Mouse (Mus musculus) spleen, postnatal 36 days (tissue): ENCODE data around the gene Prtg.

Experiments used
- DNase-seq, 2 experiments: peaks; one replicate each; pipeline ENCODE4 v3.0.0; 2022; ENCODE audit warnings: low spot score in 2 of 2, mixed read lengths in 1 of 2

The Prtg gene

DNA sequence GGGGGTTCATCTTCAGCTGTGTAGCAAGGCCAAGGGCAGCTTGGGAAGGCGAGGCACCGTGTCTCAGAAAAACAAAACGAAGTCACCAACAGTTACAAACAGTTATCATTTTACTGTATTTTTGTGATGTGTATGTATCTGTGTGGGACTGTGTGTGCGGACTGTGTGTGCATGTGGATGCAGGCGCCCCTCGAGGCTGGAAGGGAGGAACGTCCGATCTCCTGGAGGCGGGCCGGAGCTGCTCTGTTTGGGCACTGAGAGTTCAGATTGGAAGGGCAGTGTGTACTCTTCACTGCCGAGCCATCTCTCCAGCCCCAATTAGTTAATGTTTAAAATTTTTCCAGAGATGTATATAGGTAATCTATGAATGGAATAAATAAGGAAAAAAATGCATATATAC lies 55.5 kb downstream of the Prtg start:
- DNase-seq = no peak

DNA sequence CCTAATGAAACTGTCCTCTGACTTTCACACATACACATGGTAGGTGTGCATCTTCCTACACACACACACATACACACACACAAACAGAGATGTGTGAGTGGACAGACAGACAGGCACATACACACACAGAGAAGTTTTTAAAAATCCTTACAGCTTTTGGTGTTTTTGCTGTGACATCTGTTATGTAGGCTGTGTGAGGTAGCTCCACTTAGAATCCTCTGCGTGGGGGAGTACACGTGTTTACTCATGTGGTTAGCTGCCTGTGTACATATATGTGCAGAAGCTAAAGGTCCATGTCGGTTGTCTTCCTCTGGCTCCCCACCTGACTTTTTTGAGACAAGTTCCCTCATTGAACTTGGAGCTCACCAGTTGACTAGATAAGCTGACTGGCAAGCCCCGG lies 56.3 kb downstream of the Prtg start:
- DNase-seq = no peak

DNA sequence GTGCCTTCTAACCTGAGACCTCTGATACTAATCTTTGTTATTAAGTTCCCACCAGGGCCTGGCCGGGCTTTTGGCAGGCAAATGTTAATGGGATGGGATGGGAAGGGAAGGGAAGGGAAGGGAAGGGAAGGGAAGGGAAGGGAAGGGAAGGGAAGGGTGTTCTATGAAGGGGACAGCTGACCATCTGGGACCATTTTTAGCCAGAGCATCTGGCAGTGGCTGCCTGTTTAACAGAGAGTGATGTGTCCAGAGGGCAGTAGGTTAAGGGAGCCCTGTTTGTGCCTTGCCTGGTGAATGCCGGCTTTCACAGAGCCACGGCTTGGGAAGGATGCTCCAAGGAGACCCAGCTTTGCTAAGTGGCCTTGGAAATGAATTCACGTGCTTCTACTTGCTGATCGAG lies 57.1 kb downstream of the Prtg start:
- no peak for DNase-seq

DNA sequence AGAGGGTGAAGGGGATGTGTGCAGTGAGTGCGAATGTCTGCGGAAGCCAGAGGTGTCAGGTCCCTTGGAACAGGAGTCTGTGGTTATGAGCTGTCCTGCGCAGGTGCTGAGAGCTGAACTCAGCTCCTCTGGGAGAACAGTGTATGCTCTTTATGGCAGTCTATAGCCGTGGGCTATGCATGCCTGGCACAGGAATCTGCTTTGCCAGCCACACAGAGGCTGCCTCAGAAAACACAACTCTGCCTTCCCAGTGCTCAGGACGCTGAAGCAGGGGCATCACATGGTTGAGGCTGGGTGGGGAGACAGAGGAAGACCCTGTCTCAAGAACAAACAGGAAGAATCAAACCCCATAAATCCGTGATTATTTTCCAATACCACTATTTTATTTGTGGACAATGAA lies 60.8 kb downstream of the Prtg start:
- no peak for DNase-seq

DNA sequence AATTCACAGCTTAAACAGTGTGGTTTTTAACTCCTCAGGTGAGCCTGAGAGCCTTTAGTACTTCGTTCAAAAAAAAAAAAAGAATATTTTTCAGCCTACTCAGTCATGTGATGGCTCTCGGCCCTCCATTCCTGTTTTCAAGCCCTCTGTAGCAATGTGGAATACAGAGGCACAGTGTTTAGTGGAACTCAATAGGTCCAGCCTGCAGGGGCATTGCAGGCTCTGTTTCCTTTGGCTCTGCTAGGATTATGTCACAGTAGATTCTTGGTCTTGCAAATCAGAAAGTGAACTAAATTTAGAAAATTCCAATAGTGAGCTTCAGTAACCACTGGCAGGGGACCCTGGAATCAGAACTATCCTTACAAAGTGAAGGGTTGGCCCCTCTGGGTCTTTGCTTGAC lies 62.1 kb downstream of the Prtg start:
- DNase-seq = no peak

DNA sequence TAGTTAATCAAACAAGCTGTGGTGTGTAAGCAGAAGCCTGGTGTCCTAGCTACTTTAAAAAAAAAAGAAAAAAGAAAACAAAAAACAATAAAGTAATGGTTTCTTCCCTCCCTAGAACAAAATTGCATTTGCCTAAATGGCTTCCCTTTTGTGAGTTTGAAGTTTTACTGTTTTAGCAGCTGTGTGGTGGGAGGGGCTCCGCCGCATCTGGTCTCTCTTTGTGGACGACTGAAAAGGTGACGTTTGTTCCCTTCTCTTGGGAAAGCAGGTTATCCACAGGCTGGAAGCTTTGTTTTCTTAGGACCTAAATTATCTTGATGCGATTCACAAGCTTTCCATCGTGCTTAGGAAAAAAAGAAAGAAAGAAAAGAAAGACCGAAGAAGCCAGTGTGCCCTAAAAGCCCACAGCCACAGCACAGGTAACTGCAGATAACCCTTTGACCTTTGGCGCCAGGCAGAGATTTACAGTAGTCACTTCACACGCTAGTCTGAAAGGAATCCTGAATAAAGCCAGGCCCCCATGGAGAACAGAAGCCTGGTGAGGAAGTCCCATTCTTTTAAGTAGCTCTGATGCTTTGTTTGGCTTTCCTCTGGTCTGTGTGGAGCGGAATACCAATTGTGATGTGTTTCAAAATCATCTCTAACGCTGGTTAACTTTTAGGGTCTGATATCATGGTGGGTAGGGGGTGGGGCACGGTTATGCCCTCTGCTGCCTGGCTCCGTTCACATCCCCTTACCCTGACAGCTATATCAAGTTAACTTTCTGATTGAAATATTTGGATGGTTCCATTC lies 65.0 kb downstream of the Prtg start:
- DNase-seq = no peak

DNA sequence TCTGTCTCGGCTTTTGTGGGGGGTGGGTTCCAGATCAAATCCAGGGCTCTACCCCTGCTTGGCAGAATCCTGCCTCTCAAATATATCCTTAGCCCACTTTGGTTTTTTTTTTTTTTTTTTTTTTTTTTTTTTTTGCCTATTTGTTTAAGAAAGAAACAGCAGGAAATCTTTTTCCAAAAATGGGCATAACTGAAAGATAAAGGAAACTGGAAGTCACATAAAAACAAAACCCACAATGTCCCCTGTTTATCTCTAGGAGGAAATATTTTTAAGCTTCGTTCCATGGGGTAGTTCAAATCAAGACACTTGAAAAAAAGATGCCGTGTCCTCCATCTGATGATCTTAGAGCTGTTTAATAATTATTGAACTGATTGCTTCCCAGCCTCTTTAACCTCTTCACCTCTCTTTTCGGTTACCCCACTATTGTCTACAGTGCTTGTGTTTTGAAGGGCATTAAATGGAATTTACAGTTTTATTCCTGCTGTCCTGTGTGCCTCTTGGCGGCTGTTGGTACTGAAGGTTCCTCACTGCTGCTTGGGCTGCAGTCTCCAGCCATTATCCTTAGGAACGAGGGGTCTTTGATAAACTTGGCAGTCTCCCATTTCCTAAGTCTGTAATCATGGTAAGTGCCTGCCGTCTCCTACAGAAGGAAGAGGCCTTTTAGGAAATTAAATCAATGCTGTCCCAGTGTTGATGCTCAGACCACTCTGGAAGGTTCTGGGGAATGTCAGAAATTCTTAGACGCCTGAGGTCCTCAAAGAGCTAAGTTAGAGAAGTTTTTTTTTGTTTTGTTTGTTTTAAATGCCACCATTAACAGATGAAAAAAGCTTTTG lies 65.8 kb downstream of the Prtg start:
- no peak for DNase-seq

DNA sequence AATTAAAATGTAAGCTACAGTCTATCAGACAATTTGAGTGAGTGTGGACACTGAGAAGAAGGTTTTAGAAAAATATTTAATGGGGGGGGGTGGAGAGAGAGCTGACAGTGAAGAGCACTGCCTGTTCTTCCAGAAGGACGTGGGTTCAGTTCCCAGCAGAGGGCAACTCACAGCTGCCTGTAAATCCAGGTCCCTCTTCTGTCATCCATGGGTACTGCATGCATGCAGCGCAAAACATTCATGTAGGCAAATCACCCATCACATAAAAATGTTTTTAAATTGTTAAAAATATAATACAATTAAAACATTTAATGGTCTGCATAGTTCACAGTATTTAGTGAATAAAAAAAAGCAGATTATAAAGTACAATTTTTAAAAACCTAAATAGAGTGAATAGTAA lies 69.2 kb downstream of the Prtg start:
- DNase-seq = no peak

DNA sequence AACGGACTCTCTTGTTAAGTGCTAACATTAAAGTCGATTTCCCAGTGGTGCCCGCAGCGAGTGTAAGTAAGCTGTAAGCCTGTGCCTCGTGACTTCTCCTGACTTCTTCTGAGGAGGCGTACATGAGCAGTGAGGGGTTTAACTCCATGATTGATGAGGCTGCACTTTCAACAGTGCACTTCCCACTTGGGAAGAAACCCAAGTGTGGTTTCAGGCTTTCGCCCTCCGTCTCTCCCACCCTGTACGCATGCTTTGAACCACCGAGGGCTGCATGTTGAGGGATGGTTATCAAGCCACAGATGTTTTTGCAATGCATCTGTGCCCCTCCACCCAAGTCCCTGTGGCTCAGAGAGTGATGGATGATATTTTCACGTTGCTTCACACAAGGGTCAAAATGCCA lies 71.2 kb downstream of the Prtg start:
- DNase-seq = no peak

DNA sequence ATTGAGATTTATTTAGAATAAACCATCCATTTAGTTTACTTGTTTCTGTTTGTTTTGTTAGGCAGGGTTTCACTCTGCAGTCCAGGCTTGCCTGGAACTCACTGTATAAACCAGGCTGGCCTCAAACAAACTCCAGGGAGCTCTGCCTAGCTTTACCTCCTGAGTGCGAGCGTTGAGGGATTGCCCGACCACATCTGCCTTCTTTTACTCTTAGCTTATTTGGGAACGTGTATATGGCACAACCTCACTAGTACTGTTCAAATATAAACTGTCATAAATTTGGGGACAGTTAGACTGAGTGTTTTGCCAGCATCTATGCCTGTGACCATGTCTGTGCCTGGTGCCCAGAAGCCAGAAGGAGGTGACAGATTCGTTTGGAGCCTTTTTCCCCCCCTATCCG lies 72.0 kb downstream of the Prtg start:
- DNase-seq = no peak

DNA sequence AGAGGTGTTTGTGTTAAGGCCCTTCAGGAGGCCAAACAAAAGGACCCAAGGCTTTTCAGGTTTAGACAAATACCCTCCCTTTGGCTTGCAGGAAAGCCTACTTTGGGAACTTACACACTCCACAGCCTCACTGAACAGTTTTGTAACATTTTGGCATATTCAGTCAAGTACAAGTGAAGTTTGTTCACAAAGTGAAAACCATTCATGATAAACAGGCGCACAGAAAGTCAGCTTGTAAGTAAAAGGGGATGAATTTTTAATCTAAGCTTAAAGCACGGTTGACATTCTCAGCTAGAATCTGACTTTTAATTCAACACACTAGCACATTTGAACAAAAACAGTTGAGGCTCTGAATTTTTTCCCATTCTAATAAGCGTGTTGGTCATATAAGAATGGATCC lies 72.9 kb downstream of the Prtg start:
- DNase-seq = no peak

DNA sequence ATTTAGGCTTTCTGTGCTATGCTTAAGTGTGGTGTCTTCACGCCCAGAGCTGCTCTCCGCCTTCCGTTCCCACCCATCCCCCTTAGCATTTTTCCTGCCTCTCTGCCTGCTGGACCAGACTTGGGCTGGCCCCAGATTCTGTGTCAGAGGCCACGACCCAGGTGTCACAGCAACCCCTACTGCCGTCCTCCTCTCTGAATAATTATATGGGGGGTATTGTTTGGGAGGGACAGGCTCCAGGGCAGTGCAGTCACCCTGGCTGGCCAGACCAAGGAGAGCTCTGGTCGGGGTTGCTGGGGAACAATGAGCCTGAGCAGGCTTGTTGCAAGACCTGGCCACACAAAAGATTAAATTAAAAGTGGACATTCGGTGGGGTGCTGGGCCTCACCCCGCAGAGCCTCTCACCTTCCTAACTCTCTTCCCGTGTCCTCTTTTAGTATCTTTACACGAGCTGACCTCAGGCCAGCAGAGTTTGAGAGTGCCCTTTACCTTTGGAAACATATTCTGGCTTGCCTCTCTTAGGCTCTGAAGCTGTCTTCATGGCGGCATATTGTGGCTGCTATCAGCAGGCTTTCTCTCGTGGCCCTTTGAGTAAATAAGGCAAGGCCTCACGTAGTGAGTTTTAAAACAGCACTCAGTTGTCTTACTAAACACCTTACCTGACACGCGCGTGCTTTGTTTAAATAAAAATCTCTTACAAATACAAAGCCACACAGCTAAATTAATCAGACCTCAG lies 73.7 kb downstream of the Prtg start:
- DNase-seq = no peak

DNA sequence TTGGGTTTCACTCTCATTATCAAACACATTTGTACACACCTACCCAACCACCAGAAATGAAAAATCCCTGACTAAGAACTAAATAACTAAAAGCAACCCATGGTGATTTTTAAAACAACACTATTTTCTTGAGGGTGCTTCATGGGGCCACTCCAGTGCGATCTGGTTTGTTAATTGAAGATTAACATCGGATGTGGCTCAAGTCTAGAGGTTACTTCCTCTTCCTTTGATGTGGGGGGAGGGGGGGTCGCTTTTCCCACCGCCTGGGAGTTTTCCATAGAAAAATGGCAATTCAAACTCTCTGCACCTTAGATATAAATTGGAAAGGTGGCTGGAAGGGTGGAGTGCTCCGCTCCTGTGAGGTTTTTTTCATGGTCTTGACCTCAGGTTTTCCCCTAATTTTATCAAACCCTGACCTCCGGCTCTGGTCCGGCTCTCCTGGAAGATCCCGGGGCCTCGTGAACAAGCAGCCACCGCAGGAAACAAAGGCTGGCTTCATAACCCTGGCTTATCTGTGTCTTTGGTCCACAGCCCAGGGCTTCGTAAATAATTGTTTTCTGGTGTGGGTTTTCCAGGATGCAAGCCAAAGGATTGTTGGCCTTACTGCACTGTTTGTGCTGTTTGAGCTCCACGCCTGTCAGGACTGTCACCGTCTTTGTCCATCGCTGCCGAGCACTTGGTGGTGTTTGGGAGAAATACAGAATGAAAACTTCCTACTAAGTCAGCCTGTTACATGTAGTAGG lies 74.5 kb downstream of the Prtg start:
- DNase-seq = peak in 1 of 2 experiments; percentile 5

DNA sequence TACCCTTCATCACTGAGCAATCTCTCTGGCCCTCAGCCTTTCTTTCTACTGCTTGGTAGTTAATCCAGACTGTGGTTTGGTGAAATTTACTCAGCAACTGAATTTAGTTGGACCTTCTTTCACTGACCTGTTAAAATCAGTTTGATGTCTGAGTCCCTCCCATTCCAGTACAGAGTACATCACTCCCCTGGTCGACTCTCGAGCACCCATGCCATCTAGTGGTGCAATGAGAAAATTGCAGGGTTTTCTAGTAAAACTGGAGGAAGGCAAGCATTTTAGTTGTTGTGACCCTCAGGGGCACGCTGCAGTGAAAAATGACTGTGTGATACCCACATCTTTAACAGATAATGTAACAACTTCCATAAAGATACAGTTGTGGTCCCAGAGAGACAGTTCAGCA lies 77.3 kb downstream of the Prtg start:
- peak; percentile 23 to 51 for DNase-seq

DNA sequence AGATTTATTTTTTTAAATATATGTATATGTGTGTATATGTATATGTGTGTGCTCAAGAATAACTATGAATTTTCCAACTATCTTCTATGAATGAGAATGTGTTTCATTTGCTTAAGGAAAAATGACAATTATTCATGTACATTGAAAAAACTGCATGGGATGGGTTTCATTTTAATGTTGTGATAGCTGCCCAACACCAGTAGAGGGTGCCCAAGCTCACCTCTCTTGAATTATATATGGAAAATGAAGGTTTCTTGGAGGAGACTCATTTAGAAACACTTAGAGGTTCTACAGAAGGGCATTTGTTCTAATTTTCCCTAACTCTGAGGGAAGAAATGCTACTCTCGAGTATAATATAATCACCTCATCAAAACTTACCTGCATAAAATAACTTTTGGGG lies 83.1 kb downstream of the Prtg start:
- DNase-seq = no peak

DNA sequence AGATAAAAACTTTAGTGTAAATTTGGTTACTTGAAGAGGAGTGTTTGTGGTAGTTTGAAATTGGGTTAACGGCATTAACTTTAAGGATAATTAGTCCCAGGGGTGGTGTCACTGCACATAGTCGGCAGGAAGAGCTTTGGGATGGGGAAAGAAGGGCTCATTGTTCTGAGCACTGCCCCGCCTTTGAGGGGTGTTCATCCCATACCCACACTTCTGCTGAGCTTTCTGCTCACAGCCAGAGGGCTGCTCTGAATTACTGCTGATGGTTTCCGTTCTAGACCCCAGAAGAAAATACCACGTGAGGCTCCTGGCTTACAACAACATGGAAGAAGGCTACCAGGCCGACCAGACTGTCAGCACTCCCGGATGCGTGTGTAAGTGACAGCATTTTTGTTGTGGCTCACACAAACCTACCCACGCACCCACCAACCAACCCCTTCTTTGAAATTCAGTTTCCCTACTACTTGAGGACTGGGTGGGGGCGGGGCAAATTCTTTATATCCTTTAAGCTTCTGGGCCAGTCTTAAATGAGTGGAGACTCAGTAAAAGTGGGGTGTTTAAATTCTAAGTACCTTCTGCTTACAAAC lies 83.9 kb downstream of the Prtg start:
- DNase-seq = no peak

DNA sequence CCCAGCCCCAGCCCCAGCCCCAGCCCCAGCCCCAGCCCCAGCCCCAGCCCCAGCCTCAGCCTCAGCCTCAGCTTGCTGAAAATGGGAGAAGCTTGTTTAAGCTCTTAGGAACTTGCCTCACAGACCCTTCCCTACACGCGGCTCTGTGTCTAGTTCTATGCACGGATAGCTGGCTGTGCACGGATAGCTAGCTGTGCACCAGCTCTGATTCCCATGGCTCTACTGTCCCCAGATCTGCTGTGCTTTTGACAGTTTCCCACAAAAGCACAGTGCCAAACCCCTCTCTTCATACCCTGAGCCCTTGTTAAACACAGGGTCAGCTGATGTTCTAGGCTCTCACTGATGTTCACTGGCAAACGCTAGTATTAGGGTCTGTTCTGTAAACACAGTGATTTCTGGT lies 86.1 kb downstream of the Prtg start:
- DNase-seq = no peak

DNA sequence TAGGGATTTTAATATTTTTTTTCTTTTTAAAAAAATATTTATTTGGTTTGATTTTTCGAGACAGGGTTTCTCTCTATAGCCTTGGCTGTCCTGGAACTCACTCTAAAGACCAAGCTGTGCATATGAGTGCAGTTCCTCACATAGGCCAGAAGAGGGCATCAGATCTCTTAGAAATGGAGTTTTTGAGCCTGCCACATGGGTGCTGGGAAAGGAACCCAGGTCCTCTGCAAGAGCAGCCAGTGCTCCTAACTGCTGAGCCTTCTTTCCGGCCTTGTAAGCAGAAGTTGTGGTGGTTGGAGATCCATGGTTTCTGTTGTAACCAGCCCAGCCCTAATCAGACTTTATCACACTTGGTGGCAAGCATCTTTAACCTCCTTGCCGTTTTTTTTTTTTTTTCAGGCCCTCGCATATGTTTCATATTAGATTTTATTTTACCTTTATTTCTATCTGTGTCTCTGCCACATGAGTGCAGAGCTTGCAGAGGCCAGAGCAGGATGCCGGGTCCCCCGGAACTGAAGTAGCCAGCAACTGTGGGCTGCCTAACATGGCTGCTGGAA lies 88.2 kb downstream of the Prtg start:
- DNase-seq = no peak

DNA sequence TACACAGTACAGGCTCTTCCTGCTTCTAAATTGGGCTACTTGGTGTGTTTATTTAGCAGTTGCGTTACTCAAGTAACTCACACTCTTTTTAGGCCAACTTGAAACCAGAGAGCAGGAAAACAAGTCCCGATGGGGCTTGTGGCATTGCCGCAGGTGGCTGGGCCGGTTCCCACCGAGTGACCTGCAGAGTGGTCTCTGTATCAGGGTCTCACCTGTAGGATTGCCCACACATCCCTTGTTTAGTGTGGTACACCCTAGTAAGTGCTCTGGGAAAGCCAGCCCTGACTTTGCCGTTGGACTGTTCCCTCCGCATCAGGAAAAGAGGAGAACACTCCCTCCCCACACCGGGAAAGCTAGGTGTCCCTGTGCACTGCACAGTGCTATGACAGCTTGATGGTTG lies 95.4 kb downstream of the Prtg start:
- DNase-seq = no peak

DNA sequence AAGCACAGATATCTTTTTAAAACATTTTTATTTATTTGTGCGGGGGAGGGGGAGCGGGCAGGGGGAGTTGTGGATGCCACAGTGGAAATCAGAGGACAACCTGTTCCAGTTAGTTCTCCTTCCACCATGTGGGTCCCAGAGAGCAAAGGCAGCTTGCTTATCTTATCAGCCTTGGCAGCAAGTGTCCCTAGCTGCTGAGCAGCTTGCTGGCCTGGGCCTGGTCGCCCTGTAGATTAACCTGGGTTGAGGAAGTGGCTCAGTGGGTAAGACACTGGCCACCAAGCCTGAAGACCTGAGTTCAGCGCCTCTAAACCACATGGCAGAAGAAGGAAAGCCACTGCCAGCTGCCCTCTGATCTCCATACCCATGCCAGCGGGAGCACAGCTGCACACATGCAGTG lies 95.9 kb downstream of the Prtg start:
- DNase-seq = no peak

DNA sequence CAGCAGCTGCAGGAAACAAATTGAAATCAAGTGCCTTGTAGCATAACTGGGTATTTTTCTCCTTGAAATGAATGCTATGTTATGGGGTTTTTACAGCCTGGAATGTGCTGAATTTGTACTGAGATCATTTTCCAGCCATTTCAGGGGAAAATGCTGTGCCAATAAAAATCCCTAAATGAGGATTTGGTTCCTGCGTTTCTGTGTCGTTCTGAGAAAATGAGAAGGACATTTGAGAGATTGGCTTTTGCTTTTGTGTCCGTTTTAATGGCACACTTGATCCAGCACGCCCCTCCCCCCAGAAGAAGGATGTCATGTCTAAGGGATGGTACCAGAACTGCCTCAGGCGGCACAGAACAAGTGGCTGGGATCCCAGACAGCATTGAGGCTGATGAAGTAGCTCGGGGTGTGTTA lies 100.0 kb downstream of the Prtg start:
- DNase-seq = no peak
